In genomic region chr11:110409776-110410175, GRCm38 (mm10) we compare ENCODE assay signal across 10 mouse cellular contexts. TPM values are rescaled to one million over a fixed set of nuclear protein-coding genes. Genes with fewer than 3 reads are reported as not detected.
DNase-seq lines count a peak whose midpoint lies in the region; ATAC-seq and TF ChIP-seq lines count a peak whose summit lies in the region.
"Had no signal": no experiment of that assay in that cellular context is flagged by ENCODE, and none has a peak within 500 bp of the region (broad histone marks: within the 10 kb centered on the region; RNA-seq: fewer than 3 reads in every experiment).

No protein-coding gene starts in this region.

- no peaks in the 10 kb centered on the region for H3K27me3 ChIP-seq in liver, embryonic 13.5 days
- no peaks in the 10 kb centered on the region for H3K27me3 ChIP-seq in hindbrain, embryonic 13.5 days
- H3K27me3 ChIP-seq: embryonic facial prominence, embryonic 12.5 days; neural tube, embryonic 13.5 days had no signal

- H3K36me3 ChIP-seq in liver, embryonic 13.5 days: no peaks in the 10 kb centered on the region
- no peaks in the 10 kb centered on the region for H3K36me3 ChIP-seq in hindbrain, embryonic 13.5 days
- H3K36me3 ChIP-seq: embryonic facial prominence, embryonic 12.5 days; neural tube, embryonic 13.5 days had no signal

- H3K4me3 ChIP-seq in layer of hippocampus, adult 2 months: no peak overlapping the region
- H3K4me3 ChIP-seq in liver, embryonic 13.5 days (replicated peaks): no peak overlapping the region
- H3K4me3 ChIP-seq in hindbrain, embryonic 13.5 days: no peak overlapping the region
- H3K4me3 ChIP-seq: embryonic facial prominence, embryonic 12.5 days; neural tube, embryonic 13.5 days had no signal

- 43% methylated on average over 9 of the region's 9 CpGs for WGBS in liver, embryonic 13.5 days (ENCODE audit: insufficient replicate concordance)
- WGBS in hindbrain, embryonic 13.5 days: 76% methylated on average over 9 of the region's 9 CpGs

- H3K4me2 ChIP-seq in liver, embryonic 13.5 days: no peak overlapping the region
- no peak overlapping the region for H3K4me2 ChIP-seq in hindbrain, embryonic 13.5 days
- H3K4me2 ChIP-seq: embryonic facial prominence, embryonic 12.5 days; neural tube, embryonic 13.5 days had no signal

- H3K9me3 ChIP-seq in liver, embryonic 13.5 days (replicated peaks): no peaks in the 10 kb centered on the region
- H3K9me3 ChIP-seq in hindbrain, embryonic 13.5 days: no peaks in the 10 kb centered on the region
- H3K9me3 ChIP-seq: embryonic facial prominence, embryonic 12.5 days; neural tube, embryonic 13.5 days had no signal

- no peak overlapping the region for H3K9ac ChIP-seq in liver, embryonic 13.5 days
- no peak overlapping the region for H3K9ac ChIP-seq in hindbrain, embryonic 13.5 days
- H3K9ac ChIP-seq: embryonic facial prominence, embryonic 12.5 days; neural tube, embryonic 13.5 days had no signal

- H3K27ac ChIP-seq in layer of hippocampus, adult 2 months: no peak overlapping the region
- H3K27ac ChIP-seq in liver, embryonic 13.5 days: no peak overlapping the region
- no peak overlapping the region for H3K27ac ChIP-seq in hindbrain, embryonic 13.5 days
- H3K27ac ChIP-seq: embryonic facial prominence, embryonic 12.5 days; neural tube, embryonic 13.5 days had no signal

- peaks cover 7% of the 10 kb centered on the region for H3K4me1 ChIP-seq in liver, embryonic 13.5 days (replicated peaks)
- no peaks in the 10 kb centered on the region for H3K4me1 ChIP-seq in hindbrain, embryonic 13.5 days (replicated peaks)
- H3K4me1 ChIP-seq: embryonic facial prominence, embryonic 12.5 days; neural tube, embryonic 13.5 days had no signal

- peak; percentile 39; the same call in 1 of the 2 replicates for ATAC-seq in liver, embryonic 13.5 days (ENCODE audit: low read depth)
- no peak for ATAC-seq in hindbrain, embryonic 13.5 days (ENCODE audit: low FRiP score)

- peak; percentile 69 for TF ChIP-seq CTCF in layer of hippocampus, adult 2 months (conservative IDR thresholded peaks at IDR 0.05)

- no peak for DNase-seq in layer of hippocampus, adult 2 months (ENCODE audit: low spot score in 2 of 2)
- DNase-seq in layer of hippocampus, adult 8-10 months (ENCODE audit: low spot score in 2 of 2): no peak
- DNase-seq in T-cell, adult 2 months (ENCODE audit: low spot score): peak; percentile 41
- DNase-seq in liver, embryonic 13.5 days: no peak
- DNase-seq in testis, postnatal 14 days (ENCODE audit: low spot score): peak; percentile 33
- no peak for DNase-seq in ovary, adult 18-20 months (ENCODE audit: low spot score)
- no peak for DNase-seq in cerebellum, adult 9-11 months

RNA-seq across cellular contexts. Expression of gene Map2k6, which starts 10.9 kb away (rescaled TPM):
- 10 to 100 TPM; 32.3 to 33.3 TPM for total RNA-seq in layer of hippocampus, adult 2 months (2021)
- 10 to 100 TPM; 28.0 to 37.1 (median 32.3) TPM for total RNA-seq in layer of hippocampus, adult 8-10 months (2022)
- 4.4 and 6.5 TPM in 2 replicates for polyA plus RNA-seq in liver, embryonic 13.5 days (2015; fragmentation: Nextera tagmentation; extraction: Ambion mirVana)
- polyA plus RNA-seq in hindbrain, embryonic 13.5 days (2015; fragmentation: Nextera tagmentation; extraction: Ambion mirVana): 26.6 and 33.6 TPM in 2 replicates

Comparison
In these comparisons a context has a peak if more than half of its experiments do, and no peak if none do; other contexts are left out.
1. DNase-seq: peak in T-cell, adult 2 months (single experiment) and testis, postnatal 14 days (single experiment); none in layer of hippocampus, adult 2 months (0 of 2), layer of hippocampus, adult 8-10 months (0 of 2), liver, embryonic 13.5 days (single experiment), ovary, adult 18-20 months (single experiment) and cerebellum, adult 9-11 months (single experiment).